Mouse (Mus musculus) neural tube, embryonic 11.5 days (tissue): Measurements from ENCODE around the gene Tle3. TPM values are rescaled to one million over a fixed set of nuclear protein-coding genes. Genes with fewer than 3 reads are reported as not detected.

Experiments used
- ATAC-seq: fragments of 200-750 bp; cut with Nextera tagmentation; 2 replicates; pipeline ENCODE4 v1.8.0; 2017; ENCODE audit warnings: moderate number of reproducible peaks, mild to moderate bottlenecking, moderate TSS enrichment, moderate library complexity; ENCODE audit not compliant: insufficient read depth, low FRiP score, low TSS enrichment
- DNase-seq: peaks from one replicate; pipeline ENCODE4 v3.0.0-alpha.2; 2015; ENCODE audit warnings: low spot score
- H3K27ac ChIP-seq: fragments of 300-500 bp; sonication (generic); 2 replicates; pipeline ENCODE4 v1.5.1; 2014; ENCODE audit warnings: low read depth, mild to moderate bottlenecking, low read length
- H3K27me3 ChIP-seq: fragments of 300-500 bp; sonication (generic); 2 replicates; pipeline ENCODE4 v1.6.1; 2014; ENCODE audit warnings: mild to moderate bottlenecking, low read length, mixed read lengths; ENCODE audit not compliant: control insufficient read depth, insufficient read depth
- H3K36me3 ChIP-seq: fragments of 300-500 bp; sonication (generic); 2 replicates; pipeline ENCODE4 v1.6.1; 2014; ENCODE audit warnings: mild to moderate bottlenecking, low read length, moderate library complexity, mixed read lengths; ENCODE audit not compliant: control insufficient read depth, insufficient read depth
- H3K4me1 ChIP-seq: fragments of 300-500 bp; sonication (generic); 2 replicates; pipeline ENCODE4 v1.6.1; 2014; ENCODE audit warnings: low read length, mixed read lengths; ENCODE audit not compliant: control insufficient read depth, insufficient read depth
- H3K4me2 ChIP-seq: fragments of 300-500 bp; sonication (generic); 2 replicates; pipeline ENCODE4 v1.6.1; 2014; ENCODE audit warnings: low read depth, mild to moderate bottlenecking, moderate library complexity
- H3K4me3 ChIP-seq: fragments of 300-500 bp; sonication (generic); 2 replicates; pipeline ENCODE4 v1.5.1; 2014; ENCODE audit warnings: low read depth, low read length
- H3K9ac ChIP-seq: fragments of 300-500 bp; sonication (generic); 2 replicates; pipeline ENCODE4 v1.6.1; 2014; ENCODE audit warnings: mild to moderate bottlenecking, low read length
- H3K9me3 ChIP-seq: fragments of 300-500 bp; sonication (generic); 2 replicates; pipeline ENCODE4 v1.6.1; 2016; ENCODE audit warnings: low read length; ENCODE audit not compliant: control insufficient read depth
- WGBS: fragments of 180-500 bp; shearing (Covaris S2); extraction: QIAGEN DNeasy Blood & Tissue Kit; methylation state at CpG from one replicate; pipeline ENCODE4 v1.1.7; 2014; 5-methylcytosine and 5-hydroxymethylcytosine counted together
- polyA plus RNA-seq: library from polyadenylated mRNA; unstranded; fragments of >200 nt; fragmentation: Nextera tagmentation; extraction: Ambion mirVana; gene quantifications from 2 replicates; pipeline ENCODE4 v1.2.1, GENCODE M21; 2014

The Tle3 gene
- polyA plus RNA-seq, 1 experiment from 2014 or later, result 42.4 TPM

GRCm38 (mm10) chr9:61332226-61332936 is 39.8 kb upstream of the Tle3 start:
- no peak overlapping the region for H3K4me2 ChIP-seq
- ATAC-seq, result no peak
- no peaks in the 10 kb centered on the region; the same call in 1 of the 2 replicates for H3K27me3 ChIP-seq
- no peaks in the 10 kb centered on the region for H3K36me3 ChIP-seq
- no peak overlapping the region for H3K27ac ChIP-seq
- no peak for DNase-seq
- H3K4me3 ChIP-seq, result no peak overlapping the region
- peaks cover 6% of the 10 kb centered on the region for H3K4me1 ChIP-seq
- H3K9me3 ChIP-seq, result no peaks in the 10 kb centered on the region
- H3K9ac ChIP-seq, result no peak overlapping the region
- 82% methylated on average over 7 of the region's 7 CpGs for WGBS

GRCm38 (mm10) chr9:61336179-61336578 is 36.0 kb upstream of the Tle3 start:
- no peak overlapping the region for H3K4me2 ChIP-seq
- H3K9ac ChIP-seq, result no peak overlapping the region
- ATAC-seq (no peak), DNase-seq (no peak)
- peaks cover 10% of the 10 kb centered on the region for H3K4me1 ChIP-seq
- no peak overlapping the region for H3K4me3 ChIP-seq
- peaks cover 5% of the 10 kb centered on the region for H3K27me3 ChIP-seq
- no peaks in the 10 kb centered on the region for H3K9me3 ChIP-seq
- H3K27ac ChIP-seq, result no peak overlapping the region
- H3K36me3 ChIP-seq, result no peaks in the 10 kb centered on the region

GRCm38 (mm10) chr9:61336591-61337587 is 35.3 kb upstream of the Tle3 start:
- Histone ChIP-seq H3K9me3 (no peaks in the 10 kb centered on the region), H3K27ac (no peak overlapping the region), H3K9ac (no peak overlapping the region), H3K27me3 (peaks cover 7% of the 10 kb centered on the region), H3K4me2 (no peak overlapping the region), H3K4me1 (peaks cover 10% of the 10 kb centered on the region), H3K4me3 (no peak overlapping the region), H3K36me3 (no peaks in the 10 kb centered on the region)
- 28% methylated on average over 17 of the region's 17 CpGs for WGBS
- DNase-seq (peak; percentile 36), ATAC-seq (no peak)

- Histone ChIP-seq H3K36me3 (no peaks in the 10 kb centered on the region), H3K9me3 (no peaks in the 10 kb centered on the region), H3K4me1 (peaks cover 10% of the 10 kb centered on the region), H3K4me3 (no peak overlapping the region), H3K9ac (no peak overlapping the region), H3K4me2 (no peak overlapping the region), H3K27me3 (peaks cover 8% of the 10 kb centered on the region), H3K27ac (no peak overlapping the region)
- ATAC-seq, result no peak
- no peak for DNase-seq
- WGBS, result 8% methylated on average over 9 of the region's 9 CpGs
Measured at GRCm38 (mm10) chr9:61337665-61338064, 34.5 kb upstream of the Tle3 start.

GRCm38 (mm10) chr9:61339311-61339710 is 32.9 kb upstream of the Tle3 start:
- WGBS, result 14% methylated on average over 6 of the region's 6 CpGs
- Histone ChIP-seq H3K4me1 (peaks cover 10% of the 10 kb centered on the region), H3K36me3 (no peaks in the 10 kb centered on the region), H3K4me3 (no peak overlapping the region), H3K9ac (no peak overlapping the region), H3K27me3 (peaks cover 8% of the 10 kb centered on the region), H3K4me2 (no peak overlapping the region), H3K9me3 (no peaks in the 10 kb centered on the region), H3K27ac (no peak overlapping the region)
- ATAC-seq (no peak), DNase-seq (peak; percentile 39)

- peaks cover 8% of the 10 kb centered on the region for H3K27me3 ChIP-seq
Measured at GRCm38 (mm10) chr9:61340333-61340732, 31.8 kb upstream of the Tle3 start.

GRCm38 (mm10) chr9:61342297-61342696 is 29.9 kb upstream of the Tle3 start:
- WGBS, result 58% methylated on average over 6 of the region's 6 CpGs
- peaks cover 12% of the 10 kb centered on the region for H3K4me1 ChIP-seq
- DNase-seq (no peak), ATAC-seq (no peak)
- H3K4me3 ChIP-seq, result no peak overlapping the region
- no peak overlapping the region for H3K9ac ChIP-seq
- H3K36me3 ChIP-seq, result no peaks in the 10 kb centered on the region
- H3K9me3 ChIP-seq, result no peaks in the 10 kb centered on the region
- H3K27ac ChIP-seq, result no peak overlapping the region
- H3K4me2 ChIP-seq, result no peak overlapping the region
- peaks cover 8% of the 10 kb centered on the region for H3K27me3 ChIP-seq

More at GRCm38 (mm10) chr9:61340333-61340732, 31.8 kb upstream of the Tle3 start:
- ATAC-seq (no peak), DNase-seq (no peak)
- H3K9ac ChIP-seq, result no peak overlapping the region
- no peak overlapping the region for H3K27ac ChIP-seq
- no peak overlapping the region for H3K4me2 ChIP-seq
- peaks cover 10% of the 10 kb centered on the region for H3K4me1 ChIP-seq
- no peaks in the 10 kb centered on the region for H3K36me3 ChIP-seq
- whole genome bisulfite sequencing, result 89% methylated on average over 2 of the region's 2 CpGs
- H3K4me3 ChIP-seq, result no peak overlapping the region
- H3K9me3 ChIP-seq, result no peaks in the 10 kb centered on the region

GRCm38 (mm10) chr9:61344684-61345083 is 27.5 kb upstream of the Tle3 start:
- 53% methylated on average over 6 of the region's 6 CpGs for WGBS
- H3K9me3 ChIP-seq, result no peaks in the 10 kb centered on the region
- H3K27ac ChIP-seq, result no peak overlapping the region
- ATAC-seq (no peak), DNase-seq (no peak)
- H3K4me3 ChIP-seq, result no peak overlapping the region
- H3K9ac ChIP-seq, result no peak overlapping the region
- H3K4me1 ChIP-seq, result peaks cover 15% of the 10 kb centered on the region
- no peak overlapping the region for H3K4me2 ChIP-seq
- H3K27me3 ChIP-seq, result peaks cover 5% of the 10 kb centered on the region; the same call in 1 of the 2 replicates
- H3K36me3 ChIP-seq, result no peaks in the 10 kb centered on the region
